Mouse (Mus musculus): Measurements from ENCODE around the gene Mrpl14. TPM values are rescaled to one million over a fixed set of nuclear protein-coding genes. Genes with fewer than 3 reads are reported as not detected.

Mrpl14 gene
- polyA plus RNA-seq, 1 experiment from 2014 or later: 112 TPM

DNA sequence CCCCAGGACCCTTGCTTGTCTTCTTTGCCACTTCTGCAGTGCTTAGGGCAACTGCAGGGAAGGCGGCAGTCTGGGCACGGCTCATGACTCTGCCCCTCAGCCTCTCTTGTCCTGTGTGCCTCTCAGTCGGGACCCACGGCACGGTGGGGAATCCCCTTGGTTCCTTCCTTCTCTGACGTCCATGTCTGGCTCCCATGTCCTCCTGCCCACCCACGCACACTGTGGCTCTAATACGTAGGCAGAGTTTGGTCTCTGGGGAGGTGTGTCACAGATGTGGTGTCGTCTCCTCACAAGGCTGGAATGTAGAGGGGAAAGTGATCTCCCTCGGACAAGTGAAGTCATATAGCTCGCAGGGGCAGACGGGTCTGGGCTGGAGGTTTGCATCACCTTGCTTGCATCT lies 60.6 kb downstream of the Mrpl14 start:
- Histone ChIP-seq H3K4me3 (replicated peaks) (no peak overlapping the region), H3K9me3 (no peaks in the 10 kb centered on the region), H3K9ac (no peak overlapping the region), H3K27ac (no peak overlapping the region), H3K36me3 (replicated peaks) (no peaks in the 10 kb centered on the region), H3K4me2 (no peak overlapping the region), H3K27me3 (peaks cover 6% of the 10 kb centered on the region; the same call in 1 of the 2 replicates), H3K4me1 (peaks cover 3% of the 10 kb centered on the region; the same call in 1 of the 2 replicates)
- 76% methylated on average over 12 of the region's 12 CpGs for WGBS
- ATAC-seq (ENCODE audit: low FRiP score): no peak

GRCm38 (mm10) chr17:45747293-45747692 lies 61.2 kb downstream of the Mrpl14 start:
- Histone ChIP-seq H3K36me3 (replicated peaks) (no peaks in the 10 kb centered on the region), H3K9ac (no peak overlapping the region), H3K27ac (no peak overlapping the region), H3K9me3 (no peaks in the 10 kb centered on the region), H3K4me3 (replicated peaks) (no peak overlapping the region), H3K4me1 (peaks cover 3% of the 10 kb centered on the region; the same call in 1 of the 2 replicates), H3K4me2 (no peak overlapping the region), H3K27me3 (peaks cover 6% of the 10 kb centered on the region; the same call in 1 of the 2 replicates)
- no peak for ATAC-seq (ENCODE audit: low FRiP score)
- WGBS: 92% methylated on average over 4 of the region's 4 CpGs

Other genes starting within 250 kb of the Mrpl14 start
- gene Spats1, start 210.9 kb upstream of the Mrpl14 start, polyA plus RNA-seq (2016; fragmentation: Nextera tagmentation; extraction: Ambion mirVana): 1.1 and 1.8 TPM in 2 replicates
- 22.8 and 26.5 TPM in 2 replicates for gene Aars2, start 179.5 kb upstream of the Mrpl14 start, polyA plus RNA-seq (2016; fragmentation: Nextera tagmentation; extraction: Ambion mirVana)
- gene Tcte1, start 162.9 kb upstream of the Mrpl14 start, polyA plus RNA-seq (2016; fragmentation: Nextera tagmentation; extraction: Ambion mirVana): 1.1 and 2.4 TPM in 2 replicates
- 8.5 and 13.4 TPM in 2 replicates for gene Tmem151b, start 136.6 kb upstream of the Mrpl14 start, polyA plus RNA-seq (2016; fragmentation: Nextera tagmentation; extraction: Ambion mirVana)
- gene Nfkbie, start 130.6 kb upstream of the Mrpl14 start, polyA plus RNA-seq (2016; fragmentation: Nextera tagmentation; extraction: Ambion mirVana): 5.5 and 5.7 TPM in 2 replicates
- 91.0 and 91.7 TPM in 2 replicates for gene Slc35b2, start 122.4 kb upstream of the Mrpl14 start, polyA plus RNA-seq (2016; fragmentation: Nextera tagmentation; extraction: Ambion mirVana)
- 1,580 and 1,603 TPM in 2 replicates for gene Hsp90ab1, start 113.1 kb upstream of the Mrpl14 start, polyA plus RNA-seq (2016; fragmentation: Nextera tagmentation; extraction: Ambion mirVana)
- gene Slc29a1, start 86.7 kb upstream of the Mrpl14 start, polyA plus RNA-seq (2016; fragmentation: Nextera tagmentation; extraction: Ambion mirVana): 50.2 and 52.0 TPM in 2 replicates
- gene Mymx, start 84.2 kb upstream of the Mrpl14 start, polyA plus RNA-seq (2016; fragmentation: Nextera tagmentation; extraction: Ambion mirVana): 0.24 TPM in 1 of 2 replicates, not detected in the other
- gene Capn11, start 27.0 kb upstream of the Mrpl14 start, polyA plus RNA-seq (2016; fragmentation: Nextera tagmentation; extraction: Ambion mirVana): 0.76 and 1.1 TPM in 2 replicates
- 85.7 and 89.3 TPM in 2 replicates for gene Tmem63b, start 583 bp downstream of the Mrpl14 start, polyA plus RNA-seq (2016; fragmentation: Nextera tagmentation; extraction: Ambion mirVana)
- gene 1600014C23Rik, start 47.5 kb downstream of the Mrpl14 start, polyA plus RNA-seq (2016; fragmentation: Nextera tagmentation; extraction: Ambion mirVana): 0.83 TPM in 1 of 2 replicates, not detected in the other

Measured in forebrain, embryonic 12.5 days (tissue).